Mouse (Mus musculus): Measurements from ENCODE around the gene Nim1k.

GRCm38 (mm10) chr13:119713107-119713787 lies 42.4 kb downstream of the Nim1k start:
- TF ChIP-seq CTCF (IDR thresholded peaks at IDR 0.05; ENCODE audit: control insufficient read depth, insufficient read depth, insufficient read length) (no peak), FOSL1 (IDR thresholded peaks at IDR 0.05; ENCODE audit: insufficient read depth, low read length, poor library complexity, severe bottlenecking) (no peak), MAX (IDR thresholded peaks at IDR 0.05) (no peak)
